Mouse (Mus musculus): ENCODE data around the gene Pym1. TPM values are rescaled to one million over a fixed set of nuclear protein-coding genes. Genes with fewer than 3 reads are reported as not detected.

The Pym1 gene
- total and polyA plus RNA-seq, 3 experiments, result 52.8 to 84.9 (median 75.6) TPM

GRCm38 (mm10) chr10:128794391-128794790, 46.7 kb downstream of the Pym1 start:
- H3K4me2 ChIP-seq (ENCODE audit: insufficient read depth, low read depth, poor library complexity, severe bottlenecking), result no peak overlapping the region
- no peaks in the 10 kb centered on the region for H3K79me2 ChIP-seq (replicated peaks; ENCODE audit: control insufficient read depth, extremely low read depth, insufficient read depth, poor library complexity, severe bottlenecking)
- dilution Hi-C loops (cut with MboI; ENCODE audit: extremely low pct_ligation_motif_present, extremely low pct_unique_long_range_greater_than_20kb, low sequenced_read_pairs), result no loop called here
- H3K36me3 ChIP-seq (replicated peaks in 1 of 2; ENCODE audit: control insufficient read depth in 1 of 2, insufficient read depth in 1 of 2, low read length in 1 of 2), result peaks cover 0 to 5% of the 10 kb centered on the region in 2 experiments
- no peaks in the 10 kb centered on the region for H3K9me3 ChIP-seq (replicated peaks; ENCODE audit: low read length)
- no peak for DNase-seq (ENCODE audit: extremely low read depth)
- no peak for TF ChIP-seq JUN (IDR thresholded peaks at IDR 0.05; ENCODE audit: insufficient read depth, low read depth, low read length)
- peaks cover 8 to 31% of the 10 kb centered on the region in 2 experiments; a peak in 3 of 4 replicates for H3K4me1 ChIP-seq (ENCODE audit: control insufficient read depth in 1 of 2, insufficient read depth in 2 of 2)
- in situ Hi-C loops (cut with MboI; ENCODE audit: low pct_ligation_motif_present, low pct_unique_long_range_greater_than_20kb, low sequenced_read_pairs), result no loop called here
- no peaks in the 10 kb centered on the region for H3K27me3 ChIP-seq (replicated peaks)
- H3K4me3 ChIP-seq (replicated peaks in 1 of 3; ENCODE audit: low read depth in 2 of 3, low read length in 2 of 3, poor library complexity in 1 of 3), result no peak overlapping the region
- H3K27ac ChIP-seq (ENCODE audit: insufficient read depth, low read depth), result no peak overlapping the region
- H3K9ac ChIP-seq (ENCODE audit: insufficient read depth, low read depth), result no peak overlapping the region

- Histone ChIP-seq H3K9me3 (replicated peaks; ENCODE audit: low read length) (no peaks in the 10 kb centered on the region), H3K4me2 (ENCODE audit: insufficient read depth, low read depth, poor library complexity, severe bottlenecking) (no peak overlapping the region), H3K27ac (ENCODE audit: insufficient read depth, low read depth) (no peak overlapping the region), H3K4me3 (replicated peaks in 1 of 3; ENCODE audit: low read depth in 2 of 3, low read length in 2 of 3, poor library complexity in 1 of 3) (no peak overlapping the region), H3K36me3 (replicated peaks in 1 of 2; ENCODE audit: control insufficient read depth in 1 of 2, insufficient read depth in 1 of 2, low read length in 1 of 2) (peaks cover 0 to 10% of the 10 kb centered on the region in 2 experiments), H3K4me1 (ENCODE audit: control insufficient read depth in 1 of 2, insufficient read depth in 2 of 2) (peaks cover 8 to 31% of the 10 kb centered on the region in 2 experiments; a peak in 3 of 4 replicates), H3K27me3 (replicated peaks) (no peaks in the 10 kb centered on the region), H3K79me2 (replicated peaks; ENCODE audit: control insufficient read depth, extremely low read depth, insufficient read depth, poor library complexity, severe bottlenecking) (no peaks in the 10 kb centered on the region), H3K9ac (ENCODE audit: insufficient read depth, low read depth) (no peak overlapping the region)
- in situ Hi-C loops (cut with MboI; ENCODE audit: low pct_ligation_motif_present, low pct_unique_long_range_greater_than_20kb, low sequenced_read_pairs) (no loop called here), dilution Hi-C loops (cut with MboI; ENCODE audit: extremely low pct_ligation_motif_present, extremely low pct_unique_long_range_greater_than_20kb, low sequenced_read_pairs) (no loop called here)
- TF ChIP-seq HCFC1 (IDR thresholded peaks at IDR 0.05; ENCODE audit: low read depth, low read length) (no peak), MXI1 (IDR thresholded peaks at IDR 0.05; ENCODE audit: low read depth, low read length) (no peak), E2F4 (IDR thresholded peaks at IDR 0.05; ENCODE audit: insufficient replicate concordance, low read depth, low read length) (no peak), SIN3A (IDR thresholded peaks at IDR 0.05; ENCODE audit: low read length) (no peak), TBP (conservative IDR thresholded peaks at IDR 0.05; ENCODE audit: low read depth, low read length) (no peak), JUN (IDR thresholded peaks at IDR 0.05; ENCODE audit: insufficient read depth, low read depth, low read length) (no peak), RCOR1 (conservative IDR thresholded peaks at IDR 0.05; ENCODE audit: low read depth, low read length) (no peak), MAX (IDR thresholded peaks at IDR 0.05; ENCODE audit: low read length) (no peak), CTCF (conservative IDR thresholded peaks at IDR 0.05 in 1 of 2, IDR thresholded peaks at IDR 0.05 in 1 of 2; ENCODE audit: low read depth in 2 of 2, low read length in 2 of 2) (no peak), SMC3 (IDR thresholded peaks at IDR 0.05; ENCODE audit: low read depth, low read length) (no peak), MEF2A (IDR thresholded peaks at IDR 0.05; ENCODE audit: borderline replicate concordance, low read depth, low read length) (no peak), UBTF (IDR thresholded peaks at IDR 0.05; ENCODE audit: low read depth, low read length) (no peak), JUND (conservative IDR thresholded peaks at IDR 0.05; ENCODE audit: low read depth, low read length) (no peak), ZNF384 (IDR thresholded peaks at IDR 0.05; ENCODE audit: low read depth, low read length) (no peak), CHD2 (IDR thresholded peaks at IDR 0.05; ENCODE audit: low read length) (no peak), POLR2A (IDR thresholded peaks at IDR 0.05; ENCODE audit: low read depth, low read length) (no peak)
- no peak for DNase-seq (ENCODE audit: extremely low read depth)
Measured at GRCm38 (mm10) chr10:128795581-128795980, 47.9 kb downstream of the Pym1 start.
